Mouse (Mus musculus): ENCODE results near the gene Sh3bp5l. TPM values are rescaled to one million over a fixed set of nuclear protein-coding genes. Genes with fewer than 3 reads are reported as not detected.

Gene Sh3bp5l
- polyA plus RNA-seq, 1 experiment from 2014 or later: 34.0 TPM

- Histone ChIP-seq H3K27ac (replicated peaks) (no peak overlapping the region), H3K9ac (no peak overlapping the region), H3K9me3 (replicated peaks) (no peaks in the 10 kb centered on the region), H3K36me3 (no peaks in the 10 kb centered on the region), H3K4me1 (no peaks in the 10 kb centered on the region), H3K4me3 (replicated peaks) (no peak overlapping the region), H3K4me2 (replicated peaks) (no peak overlapping the region), H3K27me3 (no peaks in the 10 kb centered on the region)
- 90% methylated on average over 6 of the region's 6 CpGs for WGBS
- ATAC-seq (ENCODE audit: insufficient number of reproducible peaks, low FRiP score, low TSS enrichment, low read depth): no peak
Observed at GRCm38 (mm10) chr11:58382471-58382870, 51.9 kb downstream of the Sh3bp5l start.

Other genes starting within 250 kb of the Sh3bp5l start
- gene Gm12248, start 237.6 kb upstream of the Sh3bp5l start, polyA plus RNA-seq (2015; fragmentation: Nextera tagmentation; extraction: Ambion mirVana): 0.14 TPM in 1 of 2 replicates, not detected in the other
- gene Cnot8, start 226.6 kb upstream of the Sh3bp5l start, polyA plus RNA-seq (2015; fragmentation: Nextera tagmentation; extraction: Ambion mirVana): 96.3 and 97.5 TPM in 2 replicates
- gene Gemin5, start 162.2 kb upstream of the Sh3bp5l start, polyA plus RNA-seq (2015; fragmentation: Nextera tagmentation; extraction: Ambion mirVana): 16.1 and 16.6 TPM in 2 replicates
- gene Mrpl22, start 159.1 kb upstream of the Sh3bp5l start, polyA plus RNA-seq (2015; fragmentation: Nextera tagmentation; extraction: Ambion mirVana): 107 and 115 TPM in 2 replicates
- gene Igtp, start 131.2 kb upstream of the Sh3bp5l start, polyA plus RNA-seq (2015; fragmentation: Nextera tagmentation; extraction: Ambion mirVana): 8.5 and 9.0 TPM in 2 replicates
- gene Irgm2, start 131.1 kb upstream of the Sh3bp5l start, polyA plus RNA-seq (2015; fragmentation: Nextera tagmentation; extraction: Ambion mirVana): 3.6 and 4.7 TPM in 2 replicates
- 2.0 and 2.4 TPM in 2 replicates for gene 4930438A08Rik, start 55.9 kb upstream of the Sh3bp5l start, polyA plus RNA-seq (2015; fragmentation: Nextera tagmentation; extraction: Ambion mirVana)
- gene Zfp692, start 23.7 kb upstream of the Sh3bp5l start, polyA plus RNA-seq (2015; fragmentation: Nextera tagmentation; extraction: Ambion mirVana): 33.1 and 37.1 TPM in 2 replicates
- 39.6 and 41.0 TPM in 2 replicates for gene Zfp672, start 385 bp upstream of the Sh3bp5l start, polyA plus RNA-seq (2015; fragmentation: Nextera tagmentation; extraction: Ambion mirVana)
- 0.20 and 0.35 TPM in 2 replicates for gene Lypd8, start 48.3 kb downstream of the Sh3bp5l start, polyA plus RNA-seq (2015; fragmentation: Nextera tagmentation; extraction: Ambion mirVana)
- gene 1810065E05Rik, start 90.4 kb downstream of the Sh3bp5l start, polyA plus RNA-seq (2015; fragmentation: Nextera tagmentation; extraction: Ambion mirVana): not detected in 2 replicates
- gene Gm12253, start 101.8 kb downstream of the Sh3bp5l start, polyA plus RNA-seq (2015; fragmentation: Nextera tagmentation; extraction: Ambion mirVana): not detected in 2 replicates
- gene Lypd9, start 122.2 kb downstream of the Sh3bp5l start, polyA plus RNA-seq (2015; fragmentation: Nextera tagmentation; extraction: Ambion mirVana): not detected in 2 replicates
- gene Olfr30, start 131.5 kb downstream of the Sh3bp5l start, polyA plus RNA-seq (2015; fragmentation: Nextera tagmentation; extraction: Ambion mirVana): 0.24 and 0.29 TPM in 2 replicates
- gene Olfr332, start 161.8 kb downstream of the Sh3bp5l start, polyA plus RNA-seq (2015; fragmentation: Nextera tagmentation; extraction: Ambion mirVana): 0.11 and 0.31 TPM in 2 replicates
- not detected in 2 replicates for gene Olfr331, start 171.8 kb downstream of the Sh3bp5l start, polyA plus RNA-seq (2015; fragmentation: Nextera tagmentation; extraction: Ambion mirVana)
- 0.14 and 0.36 TPM in 2 replicates for gene Olfr330, start 204.1 kb downstream of the Sh3bp5l start, polyA plus RNA-seq (2015; fragmentation: Nextera tagmentation; extraction: Ambion mirVana)
- 0.16 TPM in 1 of 2 replicates, not detected in the other for gene Olfr329-ps, start 215.7 kb downstream of the Sh3bp5l start, polyA plus RNA-seq (2015; fragmentation: Nextera tagmentation; extraction: Ambion mirVana)
- 0.08 TPM in 1 of 2 replicates, not detected in the other for gene Olfr328, start 224.9 kb downstream of the Sh3bp5l start, polyA plus RNA-seq (2015; fragmentation: Nextera tagmentation; extraction: Ambion mirVana)
- 0.12 TPM in 1 of 2 replicates, not detected in the other for gene Olfr224, start 239.8 kb downstream of the Sh3bp5l start, polyA plus RNA-seq (2015; fragmentation: Nextera tagmentation; extraction: Ambion mirVana)
- gene Olfr325, start 247.0 kb downstream of the Sh3bp5l start, polyA plus RNA-seq (2015; fragmentation: Nextera tagmentation; extraction: Ambion mirVana): not detected in 2 replicates